Mouse (Mus musculus): ENCODE data around the gene H2afz. TPM values are rescaled to one million over a fixed set of nuclear protein-coding genes. Genes with fewer than 3 reads are reported as not detected.
"Not testable (repeated sequence)": the region's sequence is repeated elsewhere in the genome, so short reads cannot be mapped to it uniquely, and the experiment has no call there.

The H2afz gene
- polyA plus RNA-seq, 1 experiment from 2014 or later, result 3,387 TPM

DNA sequence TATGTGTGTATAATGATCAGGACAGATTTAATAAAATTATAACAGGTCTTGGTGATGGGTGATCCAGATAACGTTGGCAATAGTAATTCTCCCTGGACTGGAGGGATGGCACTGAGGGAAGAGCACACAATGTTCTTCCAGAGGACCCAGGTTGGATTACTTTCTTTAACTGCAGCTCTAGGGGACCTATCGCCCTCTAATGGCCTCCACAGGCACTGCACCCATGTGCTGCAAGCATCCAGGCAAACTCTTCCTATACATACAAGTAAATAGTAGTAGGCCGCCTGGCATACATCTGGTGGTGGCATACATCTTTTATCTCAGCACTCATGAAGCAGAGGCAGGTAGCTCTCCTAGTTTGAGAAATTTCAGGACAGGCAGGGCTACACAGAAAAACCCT is 30.9 kb downstream of the H2afz start:
- ATAC-seq (ENCODE audit: low FRiP score), result no peak
- no peaks in the 10 kb centered on the region; the same call in 1 of the 2 replicates for H3K36me3 ChIP-seq (ENCODE audit: control insufficient read depth, insufficient read depth, low read length)
- H3K4me1 ChIP-seq (ENCODE audit: control insufficient read depth, insufficient read depth, low read length), result no peaks in the 10 kb centered on the region
- 93% methylated on average over 3 of the region's 3 CpGs for WGBS
- no peak for DNase-seq (ENCODE audit: low spot score, missing footprints)
- no peak overlapping the region for H3K9ac ChIP-seq (ENCODE audit: low read length)
- H3K27ac ChIP-seq (ENCODE audit: low read depth, low read length), result no peak overlapping the region
- no peaks in the 10 kb centered on the region for H3K27me3 ChIP-seq (ENCODE audit: control insufficient read depth, insufficient read depth, low read length)
- no peak overlapping the region for H3K4me3 ChIP-seq (ENCODE audit: low read depth, low read length)
- peaks cover 3% of the 10 kb centered on the region for H3K9me3 ChIP-seq (ENCODE audit: control insufficient read depth, low read length)
- no peak overlapping the region for H3K4me2 ChIP-seq

DNA sequence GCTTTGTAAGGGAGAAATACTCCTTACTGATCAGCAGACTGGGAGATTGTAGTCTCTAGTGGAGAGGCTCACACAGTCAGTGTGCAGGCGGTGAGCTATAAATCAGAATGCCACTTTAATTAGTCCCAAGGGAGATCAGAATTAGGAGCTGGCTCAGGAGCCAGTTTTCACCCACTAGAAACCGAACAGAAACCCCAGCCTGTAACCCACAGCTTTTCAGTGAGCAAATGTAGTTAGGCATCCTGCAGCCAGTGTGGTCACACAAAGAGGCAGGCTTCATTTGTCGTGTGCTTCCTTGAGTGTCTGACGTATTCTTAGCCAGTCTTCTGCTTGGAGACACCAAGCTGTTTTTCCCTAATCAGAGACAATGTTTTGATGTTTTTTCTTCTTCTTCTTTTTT is 32.1 kb downstream of the H2afz start:
- Histone ChIP-seq H3K27ac (ENCODE audit: low read depth, low read length) (no peak overlapping the region), H3K9me3 (ENCODE audit: control insufficient read depth, low read length) (peaks cover 3% of the 10 kb centered on the region), H3K36me3 (ENCODE audit: control insufficient read depth, insufficient read depth, low read length) (no peaks in the 10 kb centered on the region), H3K27me3 (ENCODE audit: control insufficient read depth, insufficient read depth, low read length) (no peaks in the 10 kb centered on the region), H3K9ac (ENCODE audit: low read length) (no peak overlapping the region), H3K4me1 (ENCODE audit: control insufficient read depth, insufficient read depth, low read length) (no peaks in the 10 kb centered on the region), H3K4me2 (no peak overlapping the region), H3K4me3 (ENCODE audit: low read depth, low read length) (no peak overlapping the region)
- ATAC-seq (ENCODE audit: low FRiP score) (no peak), DNase-seq (ENCODE audit: low spot score, missing footprints) (no peak)
- WGBS, result 89% methylated on average over 4 of the region's 4 CpGs

DNA sequence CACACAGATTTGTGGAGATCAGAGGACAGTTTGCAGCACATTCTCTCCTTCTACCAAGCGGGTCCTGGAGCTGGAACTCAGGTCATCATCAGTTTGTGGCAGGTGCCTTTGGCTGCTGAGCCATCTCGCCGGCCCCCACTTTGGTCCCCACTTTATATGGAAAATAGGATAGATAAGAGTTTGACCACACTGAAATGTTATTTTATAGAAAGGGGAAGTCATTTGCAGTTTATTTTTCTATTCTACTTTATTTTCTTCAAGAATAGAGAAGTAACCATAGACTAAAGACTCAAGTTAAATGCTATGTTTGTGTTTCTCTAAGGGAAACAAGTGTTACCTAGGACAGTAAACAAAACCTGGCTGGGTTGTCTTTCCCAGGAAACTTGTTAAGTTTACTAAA is 32.6 kb downstream of the H2afz start:
- Histone ChIP-seq H3K9ac (ENCODE audit: low read length) (no peak overlapping the region), H3K4me2 (no peak overlapping the region), H3K4me1 (ENCODE audit: control insufficient read depth, insufficient read depth, low read length) (no peaks in the 10 kb centered on the region), H3K27ac (ENCODE audit: low read depth, low read length) (no peak overlapping the region), H3K4me3 (ENCODE audit: low read depth, low read length) (no peak overlapping the region), H3K36me3 (ENCODE audit: control insufficient read depth, insufficient read depth, low read length) (no peaks in the 10 kb centered on the region), H3K27me3 (ENCODE audit: control insufficient read depth, insufficient read depth, low read length) (no peaks in the 10 kb centered on the region), H3K9me3 (ENCODE audit: control insufficient read depth, low read length) (peaks cover 3% of the 10 kb centered on the region)
- ATAC-seq (ENCODE audit: low FRiP score) (no peak), DNase-seq (ENCODE audit: low spot score, missing footprints) (no peak)
- 91% methylated on average over 3 of the region's 3 CpGs for WGBS

DNA sequence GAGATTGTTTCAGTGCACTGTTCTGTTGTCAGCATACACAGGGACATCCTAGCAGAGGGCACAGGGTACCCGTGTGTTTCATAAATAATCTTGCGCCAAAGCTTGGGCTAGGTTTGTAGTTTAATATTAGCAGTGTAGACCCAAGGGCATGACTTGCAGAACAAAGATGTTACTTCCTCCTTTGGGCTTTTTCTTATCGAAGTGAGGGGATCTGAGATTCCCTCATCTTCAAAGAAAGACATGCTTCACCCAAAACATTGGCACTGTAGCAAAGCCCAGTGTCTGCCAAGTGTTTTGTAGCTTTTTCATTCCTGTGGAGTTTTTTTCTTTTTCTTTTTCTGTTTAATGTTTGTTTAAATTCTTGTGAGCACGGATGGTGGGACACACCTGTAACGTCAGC is 33.4 kb downstream of the H2afz start:
- no peak overlapping the region for H3K4me2 ChIP-seq
- no peak for DNase-seq (ENCODE audit: low spot score, missing footprints)
- H3K9ac ChIP-seq (ENCODE audit: low read length), result no peak overlapping the region
- no peak overlapping the region for H3K27ac ChIP-seq (ENCODE audit: low read depth, low read length)
- H3K36me3 ChIP-seq (ENCODE audit: control insufficient read depth, insufficient read depth, low read length), result no peaks in the 10 kb centered on the region
- H3K27me3 ChIP-seq (ENCODE audit: control insufficient read depth, insufficient read depth, low read length), result no peaks in the 10 kb centered on the region
- H3K4me1 ChIP-seq (ENCODE audit: control insufficient read depth, insufficient read depth, low read length), result no peaks in the 10 kb centered on the region
- peaks cover 3% of the 10 kb centered on the region for H3K9me3 ChIP-seq (ENCODE audit: control insufficient read depth, low read length)
- no peak for ATAC-seq (ENCODE audit: low FRiP score)
- H3K4me3 ChIP-seq (ENCODE audit: low read depth, low read length), result no peak overlapping the region
- WGBS, result 88% methylated on average over 5 of the region's 5 CpGs

DNA sequence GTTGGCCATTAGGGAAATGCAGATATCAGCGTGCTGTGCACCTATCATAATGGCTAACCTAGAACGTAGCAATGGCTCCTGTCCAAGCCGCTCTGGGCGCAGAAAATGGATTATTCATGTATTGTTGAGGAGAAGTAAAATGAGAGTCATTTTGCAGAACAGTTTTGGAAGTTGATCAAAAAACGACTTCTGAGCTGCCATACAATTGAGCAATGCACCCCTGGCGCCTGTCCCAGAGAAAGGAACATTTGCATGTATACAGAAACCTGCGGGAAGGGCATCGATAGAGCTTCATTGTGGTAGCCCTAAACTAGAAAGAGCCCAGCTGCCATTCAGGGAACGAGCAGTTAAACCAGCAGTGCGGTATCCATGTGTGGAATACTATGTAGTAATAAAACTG is 35.9 kb downstream of the H2afz start:
- DNase-seq (ENCODE audit: low spot score, missing footprints) (no peak), ATAC-seq (ENCODE audit: low FRiP score) (no peak)
- no peaks in the 10 kb centered on the region for H3K36me3 ChIP-seq (ENCODE audit: control insufficient read depth, insufficient read depth, low read length)
- H3K9ac ChIP-seq (ENCODE audit: low read length), result no peak overlapping the region
- 92% methylated on average over 10 of the region's 10 CpGs for WGBS
- H3K27me3 ChIP-seq (ENCODE audit: control insufficient read depth, insufficient read depth, low read length), result no peaks in the 10 kb centered on the region
- H3K27ac ChIP-seq (ENCODE audit: low read depth, low read length), result no peak overlapping the region
- H3K9me3 ChIP-seq (ENCODE audit: control insufficient read depth, low read length), result peaks cover 2% of the 10 kb centered on the region
- no peak overlapping the region for H3K4me2 ChIP-seq
- no peak overlapping the region for H3K4me3 ChIP-seq (ENCODE audit: low read depth, low read length)
- no peaks in the 10 kb centered on the region for H3K4me1 ChIP-seq (ENCODE audit: control insufficient read depth, insufficient read depth, low read length)

DNA sequence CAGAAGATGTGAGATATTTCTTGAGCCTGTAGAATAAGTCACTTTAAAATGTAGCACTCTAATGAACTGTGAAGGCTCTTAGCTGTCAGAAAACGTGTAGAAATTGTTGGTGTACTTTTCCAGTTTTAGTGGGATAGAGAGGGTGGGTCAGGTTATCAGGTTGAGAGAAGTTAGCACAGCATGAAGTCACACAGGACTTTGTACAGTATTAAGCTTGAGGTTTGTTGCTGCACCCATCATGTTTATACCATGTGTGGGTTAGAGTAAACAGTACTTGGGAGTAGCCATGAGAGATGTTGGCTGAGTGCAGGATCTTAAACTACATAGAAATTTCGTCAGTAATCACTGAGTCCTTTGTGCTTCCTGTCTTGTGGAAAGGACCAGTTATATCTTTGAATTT is 48.8 kb downstream of the H2afz start:
- no peak overlapping the region for H3K27ac ChIP-seq (ENCODE audit: low read depth, low read length)
- no peaks in the 10 kb centered on the region for H3K27me3 ChIP-seq (ENCODE audit: control insufficient read depth, insufficient read depth, low read length)
- no peak overlapping the region for H3K4me3 ChIP-seq (ENCODE audit: low read depth, low read length)
- peaks cover 6% of the 10 kb centered on the region; the same call in 1 of the 2 replicates for H3K4me1 ChIP-seq (ENCODE audit: control insufficient read depth, insufficient read depth, low read length)
- WGBS, result 66% methylated on average over 2 of the region's 2 CpGs
- ATAC-seq (ENCODE audit: low FRiP score) (no peak), DNase-seq (ENCODE audit: low spot score, missing footprints) (no peak)
- H3K9ac ChIP-seq (ENCODE audit: low read length), result no peak overlapping the region
- H3K4me2 ChIP-seq, result no peak overlapping the region
- H3K36me3 ChIP-seq (ENCODE audit: control insufficient read depth, insufficient read depth, low read length), result no peaks in the 10 kb centered on the region
- H3K9me3 ChIP-seq (ENCODE audit: control insufficient read depth, low read length), result no peaks in the 10 kb centered on the region

DNA sequence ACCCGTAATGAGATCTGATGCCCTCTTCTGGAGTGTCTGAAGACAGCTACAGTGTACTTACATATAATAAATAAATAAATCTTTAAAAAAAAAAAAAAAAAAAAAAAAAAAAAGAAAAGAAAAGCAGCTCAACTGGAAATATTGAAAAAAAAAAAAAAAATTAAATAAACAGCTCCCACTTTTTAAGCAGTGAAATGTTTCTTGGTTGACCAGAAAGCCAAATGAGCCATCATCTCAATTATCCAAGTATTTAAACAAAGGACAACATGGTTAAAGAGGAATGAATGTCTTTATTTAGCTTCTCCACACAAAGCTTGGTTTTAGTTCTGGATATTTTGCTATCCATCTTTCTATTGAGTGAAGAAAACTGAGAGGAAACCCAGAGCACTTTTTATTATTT is 50.3 kb downstream of the H2afz start:
- not testable (repeated sequence) for H3K27ac ChIP-seq (ENCODE audit: low read depth, low read length); H3K9me3 ChIP-seq (ENCODE audit: control insufficient read depth, low read length); H3K4me3 ChIP-seq (ENCODE audit: low read depth, low read length); H3K36me3 ChIP-seq (ENCODE audit: control insufficient read depth, insufficient read depth, low read length); ATAC-seq (ENCODE audit: low FRiP score); DNase-seq (ENCODE audit: low spot score, missing footprints); H3K27me3 ChIP-seq (ENCODE audit: control insufficient read depth, insufficient read depth, low read length); H3K4me2 ChIP-seq; H3K9ac ChIP-seq (ENCODE audit: low read length)
- WGBS, result no CpG with 5 or more reads among the region's 1 CpGs
- H3K4me1 ChIP-seq (ENCODE audit: control insufficient read depth, insufficient read depth, low read length), result peaks cover 14% of the 10 kb centered on the region

Other genes starting within 250 kb of the H2afz start
- 13.7 and 16.8 TPM in 2 replicates for gene Ddit4l, start 242.9 kb upstream of the H2afz start, polyA plus RNA-seq (2014; fragmentation: Nextera tagmentation; extraction: Ambion mirVana)
- gene Gm21962, start 193.0 kb upstream of the H2afz start, polyA plus RNA-seq (2014; fragmentation: Nextera tagmentation; extraction: Ambion mirVana), result not detected in 2 replicates
- 9.9 and 10.8 TPM in 2 replicates for gene Dnajb14, start 3.2 kb downstream of the H2afz start, polyA plus RNA-seq (2014; fragmentation: Nextera tagmentation; extraction: Ambion mirVana)
- gene Lamtor3, start 54.0 kb downstream of the H2afz start, polyA plus RNA-seq (2014; fragmentation: Nextera tagmentation; extraction: Ambion mirVana), result 98.7 and 106 TPM in 2 replicates
- 3.2 and 3.4 TPM in 2 replicates for gene Dapp1, start 117.1 kb downstream of the H2afz start, polyA plus RNA-seq (2014; fragmentation: Nextera tagmentation; extraction: Ambion mirVana)
- gene 1110002E22Rik, start 200.6 kb downstream of the H2afz start, polyA plus RNA-seq (2014; fragmentation: Nextera tagmentation; extraction: Ambion mirVana), result 0.01 and 0.08 TPM in 2 replicates
- not detected in 2 replicates for gene Gm5105, start 202.9 kb downstream of the H2afz start, polyA plus RNA-seq (2014; fragmentation: Nextera tagmentation; extraction: Ambion mirVana)